Mouse (Mus musculus): ENCODE data around the gene Slc7a7.
A peak's percentile ranks its signal among the peaks of the same experiment; 100 is the strongest.
"Not testable (repeated sequence)": the region's sequence is repeated elsewhere in the genome, so short reads cannot be mapped to it uniquely, and the experiment has no call there.

The Slc7a7 gene

GRCm38 (mm10) chr14:54371460-54371859 is 46.1 kb downstream of the Slc7a7 start:
- DNase-seq (ENCODE audit: low spot score): no peak

- DNase-seq (ENCODE audit: low spot score): no peak
These were observed 47.0 kb downstream of the Slc7a7 start for GRCm38 (mm10) chr14:54370595-54370994.

- no peak for DNase-seq (ENCODE audit: low spot score)
These were observed 48.2 kb downstream of the Slc7a7 start for GRCm38 (mm10) chr14:54369372-54369771.

- no peak for DNase-seq (ENCODE audit: low spot score)
These were observed 50.0 kb downstream of the Slc7a7 start for GRCm38 (mm10) chr14:54367429-54368060.

- no peak for DNase-seq (ENCODE audit: low spot score)
These were observed 51.0 kb downstream of the Slc7a7 start for GRCm38 (mm10) chr14:54366581-54366980.

GRCm38 (mm10) chr14:54365026-54365645 is 52.4 kb downstream of the Slc7a7 start:
- no peak for DNase-seq (ENCODE audit: low spot score)

GRCm38 (mm10) chr14:54363156-54363555 is 54.4 kb downstream of the Slc7a7 start:
- no peak for DNase-seq (ENCODE audit: low spot score)

GRCm38 (mm10) chr14:54360577-54361340 is 56.8 kb downstream of the Slc7a7 start, which contains the start of gene Oxa1l:
Gene Oxa1l (plus strand): TSS chr14:54360834.
- DNase-seq (ENCODE audit: low spot score): peak; percentile 97

GRCm38 (mm10) chr14:54354406-54354805 is 63.2 kb downstream of the Slc7a7 start:
- no peak for DNase-seq (ENCODE audit: low spot score)

- no peak for DNase-seq (ENCODE audit: low spot score)
These were observed 65.3 kb downstream of the Slc7a7 start for GRCm38 (mm10) chr14:54352314-54352713.

- not testable (repeated sequence) for DNase-seq (ENCODE audit: low spot score)
These were observed 66.6 kb downstream of the Slc7a7 start for GRCm38 (mm10) chr14:54350773-54351541.

- DNase-seq (ENCODE audit: low spot score): not testable (repeated sequence)
These were observed 75.8 kb downstream of the Slc7a7 start for GRCm38 (mm10) chr14:54341807-54342206.

GRCm38 (mm10) chr14:54340836-54341235 is 76.7 kb downstream of the Slc7a7 start:
- DNase-seq (ENCODE audit: low spot score): no peak

- DNase-seq (ENCODE audit: low spot score): no peak
These were observed 84.0 kb downstream of the Slc7a7 start for GRCm38 (mm10) chr14:54333452-54334189.

GRCm38 (mm10) chr14:54332176-54333074 is 85.2 kb downstream of the Slc7a7 start:
- no peak for DNase-seq (ENCODE audit: low spot score)

GRCm38 (mm10) chr14:54331178-54331577 is 86.4 kb downstream of the Slc7a7 start:
- DNase-seq (ENCODE audit: low spot score): no peak

- no peak for DNase-seq (ENCODE audit: low spot score)
These were observed 88.4 kb downstream of the Slc7a7 start for GRCm38 (mm10) chr14:54329201-54329600.

GRCm38 (mm10) chr14:54328548-54328947 is 89.0 kb downstream of the Slc7a7 start:
- no peak for DNase-seq (ENCODE audit: low spot score)

GRCm38 (mm10) chr14:54324486-54324885 is 93.1 kb downstream of the Slc7a7 start:
- no peak for DNase-seq (ENCODE audit: low spot score)
